Mouse (Mus musculus) forebrain, embryonic 14.5 days (tissue): ENCODE data around the gene Ccl17. TPM values are rescaled to one million over a fixed set of nuclear protein-coding genes. Genes with fewer than 3 reads are reported as not detected.

Source experiments
- ATAC-seq: fragments of 200-750 bp; cut with Nextera tagmentation; 2 replicates; pipeline ENCODE4 v1.8.0; 2017; ENCODE audit warnings: mild to moderate bottlenecking, moderate library complexity
- DNase-seq: peaks from one replicate; pipeline ENCODE4 v3.0.0-alpha.2; 2015; ENCODE audit warnings: low spot score
- H3K27ac ChIP-seq: fragments of 300-500 bp; sonication (generic); 2 replicates; pipeline ENCODE4 v1.5.1; 2014; ENCODE audit warnings: low read depth, mild to moderate bottlenecking, control low read depth, low read length, moderate library complexity
- H3K27me3 ChIP-seq: fragments of 300-500 bp; sonication (generic); replicated peaks from 2 replicates; pipeline ENCODE4 v1.6.1; 2014; ENCODE audit warnings: low read length, control low read depth, mixed read lengths; ENCODE audit not compliant: control insufficient read depth, insufficient read depth
- H3K36me3 ChIP-seq: fragments of 300-500 bp; sonication (generic); 2 replicates; pipeline ENCODE4 v1.6.1; 2014; ENCODE audit warnings: low read length, control low read depth; ENCODE audit not compliant: control insufficient read depth, insufficient read depth
- H3K4me1 ChIP-seq: fragments of 300-500 bp; sonication (generic); 2 replicates; pipeline ENCODE4 v1.6.1; 2014; ENCODE audit warnings: antibody characterized with exemption, low read length, control low read depth; ENCODE audit not compliant: control insufficient read depth, insufficient read depth
- H3K4me2 ChIP-seq: fragments of 300-500 bp; sonication (generic); 2 replicates; pipeline ENCODE4 v1.6.1; 2014; ENCODE audit warnings: mild to moderate bottlenecking, control low read depth, low read length
- H3K4me3 ChIP-seq: fragments of 300-500 bp; sonication (generic); 2 replicates; pipeline ENCODE4 v1.5.1; 2014; ENCODE audit warnings: low read depth, low read length, control low read depth
- H3K9ac ChIP-seq: fragments of 300-500 bp; sonication (generic); 2 replicates; pipeline ENCODE4 v1.6.1; 2014; ENCODE audit warnings: mild to moderate bottlenecking, low read length, control low read depth, moderate library complexity
- H3K9me3 ChIP-seq: fragments of 300-500 bp; sonication (generic); replicated peaks from 2 replicates; pipeline ENCODE4 v1.6.1; 2016; ENCODE audit warnings: low read length, control low read depth, mixed read lengths; ENCODE audit not compliant: control insufficient read depth
- WGBS: fragments of 180-500 bp; shearing (Covaris S2); extraction: QIAGEN DNeasy Blood & Tissue Kit; methylation state at CpG from one replicate; pipeline ENCODE4 v1.1.7; 2014; 5-methylcytosine and 5-hydroxymethylcytosine counted together
- polyA plus RNA-seq: library from polyadenylated mRNA; unstranded; fragments of >200 nt; fragmentation: Nextera tagmentation; extraction: Ambion mirVana; gene quantifications from 2 replicates; pipeline ENCODE4 v1.2.1, GENCODE M21; 2014

The Ccl17 gene
- polyA plus RNA-seq, 1 experiment from 2014 or later = 0.63 TPM

- ATAC-seq (no peak), DNase-seq (no peak)
- Histone ChIP-seq H3K4me1 (no peaks in the 10 kb centered on the region), H3K9me3 (no peaks in the 10 kb centered on the region), H3K36me3 (no peaks in the 10 kb centered on the region), H3K27ac (no peak overlapping the region), H3K27me3 (no peaks in the 10 kb centered on the region), H3K4me3 (no peak overlapping the region), H3K4me2 (no peak overlapping the region), H3K9ac (no peak overlapping the region)
- WGBS = 65% methylated on average over 6 of the region's 6 CpGs
Observed at GRCm38 (mm10) chr8:94785995-94786595, 24.2 kb upstream of the Ccl17 start.

- 71% methylated on average over 15 of the region's 15 CpGs for WGBS
- ATAC-seq = no peak
- H3K27me3 ChIP-seq = no peaks in the 10 kb centered on the region
- no peak overlapping the region for H3K4me2 ChIP-seq
- no peaks in the 10 kb centered on the region for H3K4me1 ChIP-seq
- DNase-seq = no peak
- H3K4me3 ChIP-seq = no peak overlapping the region
- H3K36me3 ChIP-seq = no peaks in the 10 kb centered on the region
- H3K9me3 ChIP-seq = no peaks in the 10 kb centered on the region
- no peak overlapping the region for H3K27ac ChIP-seq
- H3K9ac ChIP-seq = no peak overlapping the region
Observed at GRCm38 (mm10) chr8:94787524-94788501, 22.4 kb upstream of the Ccl17 start.

- Histone ChIP-seq H3K27ac (no peak overlapping the region), H3K4me1 (no peaks in the 10 kb centered on the region), H3K4me3 (no peak overlapping the region), H3K9me3 (no peaks in the 10 kb centered on the region), H3K27me3 (no peaks in the 10 kb centered on the region), H3K36me3 (no peaks in the 10 kb centered on the region), H3K4me2 (no peak overlapping the region), H3K9ac (no peak overlapping the region)
- DNase-seq = no peak
- ATAC-seq = no peak
- WGBS = 44% methylated on average over 10 of the region's 10 CpGs
Observed at GRCm38 (mm10) chr8:94789256-94789955, 20.8 kb upstream of the Ccl17 start.

GRCm38 (mm10) chr8:94794368-94794767, 15.9 kb upstream of the Ccl17 start:
- ATAC-seq (no peak), DNase-seq (no peak)
- no peaks in the 10 kb centered on the region for H3K4me1 ChIP-seq
- H3K36me3 ChIP-seq = no peaks in the 10 kb centered on the region
- no peak overlapping the region for H3K9ac ChIP-seq
- WGBS = 95% methylated on average over 4 of the region's 4 CpGs
- H3K27me3 ChIP-seq = no peaks in the 10 kb centered on the region
- no peak overlapping the region for H3K4me2 ChIP-seq
- no peaks in the 10 kb centered on the region for H3K9me3 ChIP-seq
- no peak overlapping the region for H3K4me3 ChIP-seq
- no peak overlapping the region for H3K27ac ChIP-seq

GRCm38 (mm10) chr8:94794782-94795181, 15.5 kb upstream of the Ccl17 start:
- DNase-seq = no peak
- no peak for ATAC-seq
- Histone ChIP-seq H3K4me2 (no peak overlapping the region), H3K36me3 (no peaks in the 10 kb centered on the region), H3K9me3 (no peaks in the 10 kb centered on the region), H3K4me3 (no peak overlapping the region), H3K27ac (no peak overlapping the region), H3K27me3 (no peaks in the 10 kb centered on the region), H3K4me1 (no peaks in the 10 kb centered on the region), H3K9ac (no peak overlapping the region)
- WGBS = 97% methylated on average over 2 of the region's 2 CpGs

GRCm38 (mm10) chr8:94800278-94800968, 9.8 kb upstream of the Ccl17 start:
- Histone ChIP-seq H3K27me3 (no peaks in the 10 kb centered on the region), H3K27ac (no peak overlapping the region), H3K4me1 (no peaks in the 10 kb centered on the region), H3K36me3 (no peaks in the 10 kb centered on the region), H3K4me2 (no peak overlapping the region), H3K9me3 (no peaks in the 10 kb centered on the region), H3K9ac (no peak overlapping the region), H3K4me3 (no peak overlapping the region)
- ATAC-seq (no peak), DNase-seq (no peak)
- WGBS = 67% methylated on average over 7 of the region's 7 CpGs

- H3K4me2 ChIP-seq = no peak overlapping the region
- H3K27me3 ChIP-seq = no peaks in the 10 kb centered on the region
- no peak overlapping the region for H3K9ac ChIP-seq
- no peaks in the 10 kb centered on the region for H3K9me3 ChIP-seq
- ATAC-seq = no peak
- DNase-seq = no peak
- no peaks in the 10 kb centered on the region for H3K4me1 ChIP-seq
- H3K27ac ChIP-seq = no peak overlapping the region
- H3K4me3 ChIP-seq = no peak overlapping the region
- WGBS = 41% methylated on average over 14 of the region's 14 CpGs
- no peaks in the 10 kb centered on the region for H3K36me3 ChIP-seq
Observed at GRCm38 (mm10) chr8:94801293-94802095, 8.8 kb upstream of the Ccl17 start.

GRCm38 (mm10) chr8:94802375-94802774, 7.9 kb upstream of the Ccl17 start:
- Histone ChIP-seq H3K27ac (no peak overlapping the region), H3K4me1 (no peaks in the 10 kb centered on the region), H3K9ac (no peak overlapping the region), H3K27me3 (no peaks in the 10 kb centered on the region), H3K4me2 (no peak overlapping the region), H3K4me3 (no peak overlapping the region), H3K9me3 (no peaks in the 10 kb centered on the region), H3K36me3 (no peaks in the 10 kb centered on the region)
- DNase-seq (no peak), ATAC-seq (no peak)
- WGBS = 76% methylated on average over 4 of the region's 4 CpGs
